Mouse (Mus musculus) splenic B cell, adult 2 months (primary cell): Measurements from ENCODE around the gene Ube2o.
"Not testable (repeated sequence)": the region's sequence is repeated elsewhere in the genome, so short reads cannot be mapped to it uniquely, and the experiment has no call there.

Experiments
- DNase-seq: peaks from one replicate; pipeline ENCODE4 v3.0.0-alpha.2; 2011; ENCODE audit warnings: low read depth, low spot score
- H3K27me3 ChIP-seq: 2 replicates; pipeline ENCODE4 v1.6.1; 2012; ENCODE audit warnings: mild to moderate bottlenecking, low read length, moderate library complexity, mixed read lengths; ENCODE audit not compliant: control insufficient read depth, poor library complexity, insufficient read depth, severe bottlenecking
- H3K36me3 ChIP-seq: 2 replicates; pipeline ENCODE4 v1.6.1; 2012; ENCODE audit warnings: mild to moderate bottlenecking, low read length, moderate library complexity, mixed read lengths; ENCODE audit not compliant: control insufficient read depth, poor library complexity, insufficient read depth, severe bottlenecking

Ube2o gene

GRCm38 (mm10) chr11:116619561-116619960 lies 38.3 kb upstream of the Ube2o start:
- H3K36me3 ChIP-seq: no peaks in the 10 kb centered on the region
- no peaks in the 10 kb centered on the region for H3K27me3 ChIP-seq
- DNase-seq: no peak

DNA sequence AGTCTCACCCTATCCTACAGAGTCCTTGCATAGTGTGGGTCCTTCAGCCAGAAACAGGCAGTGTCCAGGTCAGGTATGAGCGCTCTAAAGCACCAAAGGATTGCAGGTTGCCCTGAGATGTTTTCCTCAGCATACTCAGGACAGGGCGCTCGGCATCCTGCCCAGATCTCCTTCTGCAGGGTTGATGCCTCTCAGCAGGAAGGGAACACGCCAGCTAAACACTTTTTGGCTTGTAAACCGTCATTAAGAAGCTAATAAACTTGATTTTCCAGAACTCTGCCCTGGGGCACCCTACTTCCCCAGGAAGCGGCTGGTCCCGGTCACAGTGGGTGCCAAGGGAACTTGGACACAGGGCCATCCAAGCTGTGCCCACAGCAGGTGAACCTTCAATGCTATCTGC lies 37.9 kb upstream of the Ube2o start:
- Histone ChIP-seq H3K36me3 (no peaks in the 10 kb centered on the region), H3K27me3 (no peaks in the 10 kb centered on the region)
- no peak for DNase-seq

DNA sequence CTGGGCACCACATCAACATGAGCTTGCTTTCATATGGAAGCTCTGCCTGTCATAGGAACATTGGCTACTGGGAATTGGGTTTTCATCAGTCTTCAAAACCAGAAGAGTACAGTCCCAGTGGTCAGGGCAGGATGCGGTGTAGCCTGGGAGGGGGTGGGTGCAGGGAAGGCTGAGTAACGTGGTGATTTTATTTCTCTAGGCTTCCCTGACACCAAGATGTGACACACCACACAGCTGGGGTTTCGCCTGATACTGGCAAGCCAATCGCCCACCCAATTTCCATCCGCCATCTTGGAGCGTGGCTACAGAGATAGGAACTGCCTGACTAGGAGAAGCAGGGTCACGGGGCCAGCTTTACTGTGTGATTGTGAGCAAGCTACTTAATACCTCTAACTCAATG lies 37.4 kb upstream of the Ube2o start:
- Histone ChIP-seq H3K27me3 (no peaks in the 10 kb centered on the region), H3K36me3 (no peaks in the 10 kb centered on the region)
- no peak for DNase-seq

DNA sequence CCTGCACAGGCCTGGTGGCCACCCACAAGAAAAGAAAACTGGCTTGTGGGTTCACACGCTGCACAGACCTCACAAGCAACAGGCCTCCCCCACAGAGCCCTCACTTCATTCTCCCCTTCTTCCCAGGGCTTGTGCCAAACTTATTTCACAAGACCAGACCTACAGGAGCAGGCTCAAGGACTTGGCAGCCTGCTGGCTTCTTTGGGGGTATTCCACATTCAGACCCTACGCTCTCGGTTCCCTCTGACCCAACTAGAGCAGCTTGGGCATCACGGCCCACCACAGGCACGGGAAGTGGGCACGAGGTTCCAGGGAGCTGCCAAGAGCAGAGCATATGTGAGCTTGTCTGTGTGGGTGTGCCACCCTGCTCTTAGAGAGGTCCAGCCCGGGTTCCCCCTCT lies 36.4 kb upstream of the Ube2o start:
- H3K36me3 ChIP-seq: peaks cover 2% of the 10 kb centered on the region; the same call in 1 of the 2 replicates
- no peaks in the 10 kb centered on the region for H3K27me3 ChIP-seq
- no peak for DNase-seq

DNA sequence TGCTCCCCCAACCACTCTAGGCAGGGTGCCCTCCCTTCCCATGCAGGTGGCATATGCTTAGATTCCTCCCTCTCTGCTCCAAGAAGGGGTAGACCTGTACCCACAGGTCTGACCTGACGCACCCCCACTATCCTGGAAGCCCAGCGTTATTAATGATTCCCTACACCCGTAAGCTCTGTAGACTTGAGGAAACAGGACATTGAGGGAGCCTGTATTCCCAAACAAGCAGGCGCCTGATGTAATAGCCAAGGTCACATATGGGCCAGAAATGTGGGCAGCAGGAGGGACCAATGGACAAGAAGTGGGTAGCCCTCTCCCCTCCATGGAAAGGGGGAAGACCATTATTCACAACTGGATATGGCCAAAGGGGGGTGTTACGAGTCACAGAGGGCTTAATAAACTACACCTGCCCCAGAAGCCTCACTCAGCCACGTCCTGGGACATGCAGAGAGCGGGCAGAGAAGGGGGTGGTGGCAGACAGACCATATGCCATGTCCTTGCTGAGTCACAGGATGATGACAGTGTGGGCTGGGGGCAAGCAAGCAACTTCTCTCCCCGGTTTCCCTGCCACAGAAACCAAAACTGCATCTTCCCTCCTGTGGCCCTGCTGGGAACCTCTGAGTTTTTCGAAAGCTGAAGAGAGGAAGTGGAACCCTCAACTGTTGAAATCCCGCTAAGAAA lies 35.3 kb upstream of the Ube2o start:
- Histone ChIP-seq H3K27me3 (no peaks in the 10 kb centered on the region), H3K36me3 (peaks cover 2% of the 10 kb centered on the region; the same call in 1 of the 2 replicates)
- peak; percentile 59 for DNase-seq

DNA sequence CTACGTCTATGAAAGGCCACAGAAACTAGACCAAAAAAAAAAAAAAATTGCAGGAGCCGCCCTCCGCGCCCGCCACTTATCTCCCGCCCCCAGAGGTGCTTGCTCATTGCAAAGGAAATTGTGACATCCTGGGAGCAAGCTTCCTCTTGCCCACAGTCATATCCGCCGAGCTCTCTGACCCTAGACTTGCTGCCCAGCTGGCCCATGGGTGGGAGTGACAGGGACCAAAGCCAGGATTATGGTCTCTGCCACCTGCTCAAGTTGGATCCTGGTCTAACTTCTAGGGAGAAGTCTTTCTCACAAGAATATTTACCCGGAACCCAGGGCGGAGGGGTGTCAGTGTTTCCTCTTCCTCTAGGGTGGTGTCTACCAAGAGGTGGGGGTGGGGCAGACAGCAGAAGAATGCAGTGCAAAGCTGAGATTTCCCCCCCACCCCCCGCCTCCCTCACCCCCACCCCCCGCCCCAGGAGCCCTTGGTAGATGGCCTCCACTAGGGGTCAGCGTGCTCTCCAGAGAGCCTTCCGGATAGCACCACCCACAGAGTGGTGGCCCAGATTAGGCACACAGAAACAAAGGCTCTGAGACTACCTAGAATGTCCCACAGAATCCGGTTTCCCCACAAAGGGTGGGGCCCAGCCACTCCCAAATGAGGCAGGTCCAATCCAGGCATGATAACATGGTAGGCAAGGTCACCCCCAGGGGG lies 34.6 kb upstream of the Ube2o start:
- Histone ChIP-seq H3K36me3 (peaks cover 2% of the 10 kb centered on the region; the same call in 1 of the 2 replicates), H3K27me3 (no peaks in the 10 kb centered on the region)
- DNase-seq: peak; percentile 81

- Histone ChIP-seq H3K36me3 (peaks cover 4% of the 10 kb centered on the region; the same call in 1 of the 2 replicates), H3K27me3 (no peaks in the 10 kb centered on the region)
- DNase-seq: no peak
Measured at GRCm38 (mm10) chr11:116613234-116613633, 32.0 kb upstream of the Ube2o start.

- H3K27me3 ChIP-seq: no peaks in the 10 kb centered on the region
- DNase-seq: no peak
- peaks cover 4% of the 10 kb centered on the region; the same call in 1 of the 2 replicates for H3K36me3 ChIP-seq
Measured at GRCm38 (mm10) chr11:116612554-116612953, 31.3 kb upstream of the Ube2o start.

DNA sequence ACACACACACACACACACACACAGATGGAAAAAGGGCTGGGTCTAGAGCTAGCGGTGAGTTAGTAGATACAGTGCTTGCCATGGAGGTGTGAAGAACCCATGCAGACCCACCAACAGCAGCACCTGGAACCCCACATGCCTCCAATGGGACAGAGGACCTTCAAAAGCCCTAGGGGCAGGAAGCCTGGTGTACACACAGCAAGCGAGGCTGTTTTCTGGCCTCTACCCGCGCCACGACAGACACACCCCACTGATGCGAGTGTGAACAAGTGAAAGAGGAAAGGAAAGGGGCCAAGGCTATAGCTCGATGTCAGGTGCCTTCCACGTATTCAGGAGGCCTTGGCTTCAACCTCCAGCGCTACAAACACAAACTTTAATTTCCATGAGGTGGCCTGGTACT lies 30.6 kb upstream of the Ube2o start:
- peaks cover 4% of the 10 kb centered on the region; the same call in 1 of the 2 replicates for H3K36me3 ChIP-seq
- no peaks in the 10 kb centered on the region for H3K27me3 ChIP-seq
- peak; percentile 61 for DNase-seq

- peak; percentile 78 for DNase-seq
- not testable (repeated sequence) for H3K36me3 ChIP-seq, H3K27me3 ChIP-seq
Measured at GRCm38 (mm10) chr11:116611168-116611567, 29.9 kb upstream of the Ube2o start.

GRCm38 (mm10) chr11:116609965-116610630 lies 28.9 kb upstream of the Ube2o start:
- Histone ChIP-seq H3K27me3 (no peaks in the 10 kb centered on the region), H3K36me3 (peaks cover 9% of the 10 kb centered on the region; the same call in 1 of the 2 replicates)
- no peak for DNase-seq

- no peaks in the 10 kb centered on the region for H3K27me3 ChIP-seq
- DNase-seq: peak; percentile 67
- peaks cover 13% of the 10 kb centered on the region for H3K36me3 ChIP-seq
Measured at GRCm38 (mm10) chr11:116607717-116608116, 26.5 kb upstream of the Ube2o start.

DNA sequence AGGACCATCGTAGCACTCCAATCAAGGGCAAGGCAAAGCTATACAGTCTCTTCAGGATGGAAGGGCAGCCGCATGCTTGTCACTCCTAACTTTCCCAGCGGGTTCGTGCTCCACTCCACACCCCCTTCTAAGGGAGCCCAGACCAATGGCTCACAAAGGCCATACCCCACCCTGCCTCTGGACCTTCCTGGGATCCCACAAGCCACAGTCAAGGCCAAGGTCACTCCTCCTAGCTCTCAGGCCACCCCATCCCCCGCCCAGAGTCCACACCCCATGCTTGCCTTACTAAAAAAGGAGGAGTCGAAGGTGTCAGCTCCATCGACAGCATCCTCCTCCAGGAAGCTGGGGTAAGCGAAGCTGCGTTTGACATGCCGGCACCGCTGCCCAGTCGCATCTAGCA lies 22.9 kb upstream of the Ube2o start:
- H3K27me3 ChIP-seq: no peaks in the 10 kb centered on the region
- DNase-seq: no peak

GRCm38 (mm10) chr11:116603339-116603738 lies 22.1 kb upstream of the Ube2o start:
- Histone ChIP-seq H3K27me3 (no peaks in the 10 kb centered on the region), H3K36me3 (peaks cover 23% of the 10 kb centered on the region)
- DNase-seq: peak; percentile 74

More for the DNA sequence above, 22.9 kb upstream of the Ube2o start:
- peaks cover 22% of the 10 kb centered on the region for H3K36me3 ChIP-seq

GRCm38 (mm10) chr11:116602043-116602442 lies 20.8 kb upstream of the Ube2o start:
- Histone ChIP-seq H3K36me3 (peaks cover 29% of the 10 kb centered on the region), H3K27me3 (no peaks in the 10 kb centered on the region)
- DNase-seq: no peak
